Mouse (Mus musculus): ENCODE measurements around the gene Rbm18.
"Not testable (repeated sequence)": the region's sequence is repeated elsewhere in the genome, so short reads cannot be mapped to it uniquely, and the experiment has no call there.

Rbm18 gene

DNA sequence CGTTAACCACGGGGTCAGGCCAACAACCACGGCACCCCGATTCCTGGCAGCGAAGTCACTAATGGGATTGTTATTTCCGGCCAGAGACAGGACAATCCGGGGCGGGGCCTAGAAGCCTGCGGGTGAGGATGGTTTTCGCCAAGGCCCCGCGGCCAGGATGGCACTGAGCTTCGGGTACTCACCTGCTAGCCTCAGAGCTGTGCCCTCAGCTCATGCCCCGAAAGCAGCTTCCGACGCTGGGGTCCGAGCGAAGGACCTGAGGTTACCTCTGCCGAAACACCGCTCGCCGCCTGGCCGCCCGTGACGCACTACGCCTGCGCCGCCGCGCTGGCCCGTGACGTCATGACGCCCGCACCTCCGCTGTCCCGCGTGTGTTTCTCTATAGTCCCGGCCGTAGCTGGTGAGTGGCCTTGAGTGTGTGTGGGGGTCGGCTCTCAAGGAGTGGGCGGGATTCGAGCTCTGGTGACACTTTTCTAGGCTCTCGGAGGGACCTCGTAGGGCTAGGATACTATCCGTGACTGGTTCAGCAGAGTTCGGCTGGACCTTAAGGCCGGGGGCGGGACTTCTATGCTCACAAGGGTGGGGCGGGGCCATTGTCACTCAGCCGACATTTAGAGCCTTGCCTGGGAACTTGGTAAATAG is at the start of gene Rbm18, which contains the start of gene Mrrf:
Gene Rbm18 (minus strand): TSS at position 474 of the 642 bp plus-strand sequence.
Gene Mrrf (plus strand): TSS at position 90 of the 642 bp plus-strand sequence.
- peak; percentile 90 for DNase-seq (ENCODE audit: low spot score)

DNA sequence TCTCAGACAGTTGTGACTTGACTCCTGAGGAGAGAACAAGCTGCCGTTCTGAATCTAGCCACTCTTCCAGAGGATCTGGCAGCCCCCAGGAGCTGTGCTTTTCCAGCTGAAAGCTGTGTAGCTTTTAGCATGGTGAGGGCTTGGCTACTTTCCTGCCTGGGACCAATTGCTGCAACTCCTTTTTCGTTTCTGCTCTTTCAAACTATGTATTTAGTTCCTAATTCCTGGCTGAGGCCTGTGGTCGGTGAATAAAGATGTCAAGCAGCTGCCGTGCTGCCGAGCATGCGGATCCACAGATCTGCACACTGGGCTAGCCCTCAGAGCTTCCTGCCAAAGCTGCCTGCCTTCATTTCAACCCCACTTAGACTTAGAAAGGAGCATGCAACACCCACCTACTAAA is 48.3 kb upstream of the Rbm18 start:
- DNase-seq (ENCODE audit: low spot score) = no peak

DNA sequence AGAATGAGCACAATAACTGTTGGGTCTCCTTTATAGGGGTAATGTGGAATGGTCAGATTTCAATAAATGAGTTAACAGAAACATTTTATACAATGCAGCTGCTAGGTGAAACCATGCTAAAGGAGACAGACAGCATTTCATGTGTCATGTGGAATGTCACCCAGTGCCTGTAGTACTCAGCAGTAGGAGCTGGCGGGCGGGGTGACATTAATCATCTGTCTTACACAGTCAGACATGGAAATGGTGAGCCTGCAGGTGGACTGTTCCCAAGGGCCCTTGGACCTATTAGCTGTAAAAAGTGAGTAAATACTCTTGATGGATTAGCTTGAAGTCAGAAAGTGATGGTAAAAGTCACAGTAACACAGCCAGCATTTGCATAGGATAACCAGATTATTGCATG is 47.6 kb upstream of the Rbm18 start:
- no peak for DNase-seq (ENCODE audit: low spot score)

DNA sequence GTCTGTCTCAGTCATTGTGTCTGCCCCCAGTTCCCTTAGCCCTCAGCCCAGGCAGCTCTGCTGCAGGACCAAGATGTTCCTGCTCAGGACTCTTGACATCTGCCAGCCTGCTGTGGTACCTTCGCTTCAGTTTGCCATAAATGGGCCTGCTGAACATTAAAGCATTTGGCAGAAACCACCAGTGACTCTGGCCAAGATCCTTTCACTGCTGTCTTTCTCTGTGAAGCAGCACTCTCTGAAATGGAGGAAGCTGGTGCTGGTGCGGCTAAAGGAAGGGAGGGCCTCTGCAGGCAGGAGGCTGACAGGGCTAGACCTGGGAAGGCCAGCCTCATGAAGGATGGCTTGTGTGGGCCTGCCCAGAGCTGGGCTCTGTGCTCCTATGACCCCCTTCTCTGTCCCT is 46.7 kb upstream of the Rbm18 start:
- no peak for DNase-seq (ENCODE audit: low spot score)

DNA sequence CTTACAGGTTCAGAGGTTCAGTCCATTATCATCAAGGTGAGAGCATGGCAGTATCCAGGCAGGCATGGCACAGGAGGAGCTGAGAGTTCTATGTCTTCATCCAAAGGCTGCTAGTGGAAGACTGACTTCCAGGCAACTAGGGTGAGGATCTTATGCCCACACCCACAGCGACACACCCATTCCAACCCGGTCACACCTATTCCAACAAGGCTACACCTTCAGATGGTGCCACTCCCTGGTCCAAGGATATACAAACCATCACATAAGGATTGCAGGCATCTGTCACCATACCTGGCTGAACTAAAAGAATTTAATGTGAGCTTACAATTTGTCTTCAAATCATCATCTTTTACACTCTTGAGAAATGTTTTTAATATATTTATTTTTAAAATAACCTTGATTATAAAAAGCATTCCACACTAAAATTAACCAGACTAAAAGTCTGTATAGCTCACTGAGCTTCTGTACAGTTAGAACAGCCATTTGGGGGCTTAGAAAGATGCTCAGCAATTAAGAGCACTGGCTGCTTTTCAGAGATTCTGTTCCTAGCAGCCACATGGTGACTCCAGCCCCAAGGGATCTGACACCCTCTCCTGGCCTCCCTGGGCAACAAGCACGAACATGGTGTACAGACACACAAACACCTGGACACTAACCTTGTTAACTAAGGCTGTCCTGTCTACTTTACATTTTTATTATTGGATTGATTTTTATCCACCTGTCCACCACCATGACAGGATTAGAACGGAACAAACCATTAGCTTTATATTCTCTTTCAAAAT is 45.2 kb upstream of the Rbm18 start:
- not testable (repeated sequence) for DNase-seq (ENCODE audit: low spot score)

DNA sequence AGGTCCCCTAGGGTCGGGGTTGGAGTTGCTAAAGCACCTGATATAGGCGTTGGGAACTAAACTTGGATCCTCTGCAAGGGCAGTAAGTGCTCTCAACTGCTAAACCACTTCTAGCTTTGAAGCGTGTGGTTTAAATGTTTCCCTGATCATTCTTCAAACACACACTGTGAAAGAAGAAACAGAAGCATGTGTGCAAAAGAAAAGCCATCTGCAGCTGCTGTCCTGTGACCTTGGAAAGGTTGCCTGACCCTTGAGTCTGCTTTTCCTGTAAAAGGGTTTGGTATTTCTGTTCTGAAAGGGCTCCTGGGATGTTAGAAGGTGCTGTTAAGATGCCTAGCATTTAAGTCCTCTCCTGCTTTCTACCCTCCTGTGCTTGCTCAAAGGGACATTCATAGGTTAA is 42.9 kb upstream of the Rbm18 start:
- DNase-seq (ENCODE audit: low spot score) = no peak

DNA sequence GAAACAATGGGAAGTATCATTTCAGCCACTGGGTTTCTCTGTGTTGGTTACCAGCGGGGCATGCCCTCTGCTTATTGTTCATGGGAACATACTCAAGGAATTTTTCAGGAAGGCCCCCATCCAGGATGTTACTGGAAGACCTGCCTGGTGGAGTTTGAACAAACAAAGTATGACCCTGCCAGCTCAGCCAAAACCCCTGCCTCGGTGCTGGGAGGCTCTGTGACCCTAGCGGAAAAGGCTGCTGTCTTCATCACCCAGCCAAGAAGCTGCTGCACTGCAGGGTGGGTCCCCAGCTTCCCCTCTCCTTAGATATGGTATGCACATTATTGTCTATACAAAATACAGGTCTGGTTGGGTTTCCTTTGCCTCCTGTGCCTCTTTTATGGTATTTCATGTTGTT is 36.0 kb upstream of the Rbm18 start:
- DNase-seq (ENCODE audit: low spot score) = no peak

DNA sequence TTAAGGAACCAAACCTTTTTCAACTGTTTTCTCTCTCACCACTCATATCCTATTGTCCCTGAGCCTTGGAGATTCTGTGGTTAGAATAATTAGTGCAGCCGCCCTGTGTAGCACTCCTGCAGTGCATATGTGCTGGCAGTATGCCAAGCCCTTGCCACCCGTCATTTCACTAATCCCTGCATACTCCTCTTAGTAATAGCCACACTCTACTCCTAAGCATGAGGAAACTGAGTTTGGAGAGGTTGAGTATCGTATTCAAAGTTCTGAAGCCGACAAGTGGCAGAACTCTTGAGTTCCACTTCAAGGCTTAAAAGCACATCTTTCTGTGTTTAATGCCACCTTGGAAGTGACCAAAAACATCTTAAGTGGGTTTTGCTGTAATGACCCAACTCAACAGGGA is 35.6 kb upstream of the Rbm18 start:
- peak; percentile 25 for DNase-seq (ENCODE audit: low spot score)

DNA sequence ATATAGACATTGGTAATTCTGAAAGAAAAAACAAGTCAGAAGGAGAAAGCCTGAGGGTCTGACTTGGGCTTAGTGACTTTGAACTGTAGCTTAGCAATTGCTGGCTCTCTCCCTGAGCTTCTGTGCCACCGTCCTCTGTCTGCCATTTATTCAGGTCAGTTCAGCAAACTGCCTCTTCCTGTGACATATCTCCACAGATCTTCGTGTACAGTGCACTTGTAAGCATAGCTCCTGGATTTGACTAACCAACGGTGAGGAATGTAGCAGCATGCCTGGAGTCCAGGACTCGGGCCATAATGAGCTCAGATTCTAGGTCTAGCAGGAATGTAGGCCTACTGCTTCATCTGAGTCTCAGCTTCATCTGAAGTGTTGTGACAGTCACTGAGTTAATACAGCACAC is 32.6 kb upstream of the Rbm18 start:
- no peak for DNase-seq (ENCODE audit: low spot score)

DNA sequence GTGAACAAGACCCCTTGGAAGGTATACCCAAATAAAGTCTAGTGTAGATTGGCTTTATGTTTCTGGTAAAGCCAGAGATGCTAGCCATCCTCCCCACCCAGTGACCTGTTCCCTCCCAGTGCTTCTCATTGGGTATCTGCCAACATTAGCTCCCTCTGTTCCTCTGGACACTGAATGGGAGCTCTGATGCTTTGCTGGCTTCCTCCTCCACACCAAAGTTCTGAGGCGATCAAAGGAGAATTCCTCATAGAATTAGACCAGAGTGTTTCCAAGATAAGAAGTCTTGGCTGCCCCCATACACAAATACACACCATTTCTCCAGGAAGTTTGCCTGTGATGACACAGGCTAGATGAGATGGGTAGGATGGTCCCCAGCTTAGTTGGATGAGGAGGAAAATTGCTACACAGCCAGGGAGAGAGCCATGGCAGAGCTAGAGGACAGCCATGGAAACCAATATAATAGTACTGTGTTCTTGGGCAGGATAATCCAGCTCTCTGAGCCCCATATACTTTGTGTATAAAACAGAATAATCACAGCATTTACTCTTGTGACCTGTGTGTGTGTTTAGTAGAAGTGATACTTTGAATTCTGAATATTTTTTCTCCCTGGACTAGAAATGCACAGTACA is 31.5 kb upstream of the Rbm18 start:
- DNase-seq (ENCODE audit: low spot score) = no peak

DNA sequence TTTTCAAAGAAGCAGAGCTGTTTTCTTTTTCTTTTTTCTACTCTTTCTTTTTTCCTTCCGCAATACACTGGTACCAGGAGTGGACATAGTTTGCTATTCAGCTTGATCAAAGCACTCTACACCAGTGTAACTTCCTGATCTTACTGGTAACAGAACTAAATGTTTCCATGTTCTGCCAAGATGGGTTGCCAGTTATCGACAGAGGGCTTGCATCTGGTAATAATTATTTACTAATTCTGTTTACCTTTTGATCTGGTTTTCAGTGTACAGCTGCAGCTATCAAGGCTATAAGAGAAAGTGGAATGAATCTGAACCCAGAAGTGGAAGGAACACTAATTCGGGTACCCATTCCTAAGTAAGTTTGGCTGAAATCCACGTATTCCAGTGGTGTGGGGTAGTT is 22.8 kb upstream of the Rbm18 start:
- no peak for DNase-seq (ENCODE audit: low spot score)

DNA sequence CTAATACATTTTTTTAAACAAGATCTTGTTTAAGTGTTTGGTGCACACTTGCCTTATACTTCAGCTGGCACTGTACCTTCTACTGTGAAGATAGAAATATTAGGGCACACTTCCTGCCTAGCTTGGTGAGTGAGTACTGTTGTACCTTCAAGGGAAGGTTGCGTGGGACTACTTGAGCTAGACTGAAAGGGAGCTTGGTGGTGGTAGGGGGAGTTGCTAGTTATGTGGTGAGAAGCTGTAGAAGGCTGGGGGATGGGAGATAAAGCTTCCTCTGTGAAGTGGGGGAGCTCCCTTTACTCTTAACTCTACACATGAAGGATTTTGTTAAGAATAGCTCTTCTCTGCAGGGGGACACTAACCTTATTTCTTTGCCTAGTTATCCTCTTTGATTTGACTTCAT is 20.9 kb upstream of the Rbm18 start:
- no peak for DNase-seq (ENCODE audit: low spot score)

DNA sequence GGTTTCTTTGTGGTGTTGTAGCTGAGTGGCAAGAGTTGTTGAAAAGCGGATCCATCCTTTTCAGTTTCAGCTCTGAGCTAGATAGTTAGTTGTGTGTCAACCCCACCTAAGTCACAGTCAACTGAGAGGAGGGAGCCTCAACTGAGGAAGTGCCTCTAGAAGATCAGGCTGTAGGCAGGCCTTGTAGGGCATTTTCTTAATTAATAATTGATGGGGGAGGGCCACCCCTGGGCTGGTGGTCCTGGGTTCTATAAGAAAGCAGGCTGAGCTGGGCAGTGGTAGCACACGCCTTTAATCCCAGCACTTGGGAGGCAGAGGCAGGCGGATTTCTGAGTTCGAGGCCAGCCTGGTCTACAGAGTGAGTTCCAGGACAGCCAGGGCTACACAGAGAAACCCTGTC is 15.8 kb upstream of the Rbm18 start:
- not testable (repeated sequence) for DNase-seq (ENCODE audit: low spot score)

DNA sequence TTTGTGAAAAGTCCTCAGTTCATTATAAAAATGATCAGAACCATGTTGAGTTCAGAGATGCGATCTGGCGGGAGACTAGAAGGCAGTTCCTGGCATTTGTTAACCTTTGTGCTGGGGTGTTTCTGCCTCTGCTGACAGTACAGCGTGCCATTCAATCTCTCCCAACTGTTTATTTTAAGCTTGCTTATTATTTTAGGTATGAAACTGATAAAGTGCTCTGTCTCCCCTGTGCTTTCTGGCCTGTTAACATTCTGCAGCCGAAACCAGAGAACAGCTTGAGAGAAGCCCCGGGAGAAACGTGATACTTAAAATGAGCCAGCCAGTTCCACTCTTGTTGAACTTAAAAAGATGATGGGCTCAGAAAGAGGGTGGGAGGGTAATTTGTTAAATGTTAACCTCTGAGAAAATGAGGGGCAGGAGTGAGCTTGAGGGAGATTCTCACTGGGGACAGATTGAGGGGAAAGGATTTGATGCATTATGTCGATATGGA is 12.3 kb upstream of the Rbm18 start:
- no peak for DNase-seq (ENCODE audit: low spot score)

DNA sequence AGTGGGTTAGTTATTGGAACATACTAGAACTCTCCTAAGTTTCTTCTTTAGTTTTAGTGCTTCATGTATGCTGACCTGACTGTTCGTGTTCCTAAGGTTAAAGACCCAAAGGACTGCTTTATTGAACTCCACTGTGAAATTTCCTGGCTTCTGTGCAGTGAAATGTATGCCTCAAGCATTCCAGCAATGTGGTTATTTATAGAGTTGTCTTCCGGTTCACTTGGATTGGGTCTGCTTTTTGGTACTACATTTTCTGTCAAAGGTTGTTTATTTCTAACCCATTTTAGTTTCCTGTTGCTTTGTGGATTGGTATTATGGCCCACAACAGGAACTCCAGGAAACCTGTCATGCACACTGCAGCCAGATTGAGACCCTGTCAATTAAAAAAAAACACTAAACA is 2.5 kb upstream of the Rbm18 start:
- DNase-seq (ENCODE audit: low spot score) = no peak

DNA sequence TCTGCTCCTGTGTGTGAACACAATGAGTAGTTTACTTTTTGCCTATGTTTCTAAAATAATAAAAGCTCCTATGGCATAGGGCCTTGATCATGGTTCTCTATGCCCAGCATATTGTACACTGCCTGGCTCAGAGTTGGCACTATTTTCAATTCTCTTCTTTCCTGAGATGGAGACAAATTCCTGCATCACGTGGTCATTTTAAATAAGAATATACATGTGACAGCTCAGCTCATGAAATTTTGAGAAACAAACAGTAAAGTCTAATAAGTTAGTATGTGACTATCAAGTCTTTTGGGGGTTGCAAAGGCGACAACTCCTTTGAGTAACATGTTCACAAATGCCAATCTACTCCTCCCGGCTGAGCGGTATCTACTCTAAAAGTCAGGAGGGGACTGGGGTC is 686 bp downstream of the Rbm18 start:
- DNase-seq (ENCODE audit: low spot score) = peak; percentile 9

DNA sequence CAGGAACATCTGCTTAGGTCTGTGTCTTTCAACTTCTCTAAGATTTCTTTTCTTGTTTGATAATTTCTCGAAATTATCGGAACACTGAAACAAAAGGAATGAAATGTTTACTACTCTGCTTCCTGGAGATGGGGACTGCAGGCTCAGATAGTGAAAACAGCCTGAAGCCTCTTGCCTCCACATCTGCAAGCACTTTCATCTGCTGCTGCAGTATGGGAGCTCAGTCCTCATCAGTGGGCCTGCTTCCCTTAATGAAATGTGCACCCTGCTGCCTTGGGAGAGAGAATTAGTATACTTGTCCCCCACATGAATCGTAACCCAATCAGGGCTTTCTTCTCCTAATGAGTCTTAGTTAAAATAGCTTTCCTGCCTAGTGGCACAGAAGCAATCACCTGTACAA is 7.5 kb downstream of the Rbm18 start:
- no peak for DNase-seq (ENCODE audit: low spot score)

DNA sequence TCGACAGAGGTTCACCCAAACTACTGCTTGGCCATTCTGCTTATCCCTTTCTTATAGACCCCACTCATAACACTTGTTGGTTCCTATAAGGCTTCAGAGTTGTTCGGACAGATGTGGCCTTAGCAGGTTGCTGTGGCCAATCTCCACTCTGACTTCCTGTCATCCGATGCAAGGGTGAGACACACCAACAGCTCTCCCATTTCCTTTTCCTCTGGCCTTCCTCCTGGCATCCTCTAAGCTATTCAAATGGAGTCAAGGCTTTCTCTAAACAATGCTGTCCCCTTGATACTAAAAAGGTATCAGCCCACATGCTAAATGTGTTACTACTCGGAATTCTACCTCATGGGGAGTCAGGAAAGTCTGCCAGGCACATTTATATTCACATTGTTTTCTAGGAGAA is 8.6 kb downstream of the Rbm18 start:
- no peak for DNase-seq (ENCODE audit: low spot score)

DNA sequence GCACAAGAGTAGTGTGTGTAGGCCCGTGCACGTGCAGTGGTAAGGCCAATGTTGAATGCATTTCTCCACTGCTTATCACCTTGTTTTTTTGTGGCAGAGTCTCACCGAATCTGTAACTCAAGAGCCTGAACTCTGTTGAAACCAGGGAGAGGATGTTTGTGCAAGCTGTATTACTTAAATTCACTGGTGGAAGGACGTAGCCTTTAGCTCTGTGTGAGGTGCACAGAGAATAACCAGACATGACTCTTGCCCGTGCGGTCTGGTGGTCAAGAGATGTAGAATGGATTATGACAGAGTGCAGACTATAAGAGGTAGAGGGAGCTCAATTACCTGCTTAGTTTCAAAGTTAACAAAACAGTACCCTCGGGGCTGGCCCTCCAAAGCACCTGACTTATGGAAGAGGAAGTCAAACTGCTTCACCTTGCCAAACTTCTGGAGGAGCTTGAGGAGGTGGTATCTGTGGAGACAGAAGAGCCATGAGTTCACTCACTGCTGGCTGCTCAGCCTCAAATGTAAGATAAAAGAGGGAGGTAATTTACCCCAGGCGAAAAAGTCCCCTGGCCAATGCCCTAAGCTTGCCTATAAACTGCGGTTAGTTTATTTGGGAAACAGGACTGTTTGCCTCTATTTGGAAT is 9.7 kb downstream of the Rbm18 start:
- no peak for DNase-seq (ENCODE audit: low spot score)

DNA sequence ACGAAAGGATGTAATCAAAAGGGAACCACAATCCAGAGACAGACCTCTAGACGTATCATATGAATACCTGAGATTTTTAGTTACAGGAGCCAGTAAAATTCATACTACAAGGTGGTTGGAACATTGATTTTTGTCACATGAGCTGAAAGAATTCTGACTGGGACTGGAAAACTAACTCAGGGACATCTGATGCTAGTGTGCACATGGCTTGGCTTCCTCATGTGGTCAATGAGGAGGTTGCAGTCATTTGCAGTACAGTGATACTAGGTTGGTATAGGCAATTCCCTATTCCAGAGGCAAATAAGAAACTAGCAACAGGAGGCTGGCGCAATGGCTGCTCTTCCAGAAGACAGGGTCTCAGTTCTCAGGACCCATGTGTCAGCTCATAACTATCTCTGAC is 23.9 kb downstream of the Rbm18 start:
- no peak for DNase-seq (ENCODE audit: low spot score)

DNA sequence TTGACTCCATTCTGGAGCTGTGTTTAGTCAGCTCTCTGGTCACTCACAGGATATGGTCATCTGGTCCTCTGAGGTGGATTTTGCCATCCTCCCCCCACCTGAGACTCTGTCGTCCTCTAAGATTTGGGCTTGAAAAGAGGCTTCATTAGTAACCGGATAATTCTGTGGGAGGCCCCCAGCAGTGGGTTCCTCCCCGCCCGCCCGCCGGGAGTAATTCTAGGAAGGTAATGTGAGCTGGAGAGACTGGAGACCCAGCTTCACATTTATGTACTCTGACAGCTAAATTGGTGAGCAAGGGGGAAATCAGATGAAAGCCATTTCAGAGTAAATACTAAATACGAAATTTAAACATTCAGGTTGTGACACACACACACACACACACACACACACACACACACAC is 28.0 kb downstream of the Rbm18 start:
- no peak for DNase-seq (ENCODE audit: low spot score)

DNA sequence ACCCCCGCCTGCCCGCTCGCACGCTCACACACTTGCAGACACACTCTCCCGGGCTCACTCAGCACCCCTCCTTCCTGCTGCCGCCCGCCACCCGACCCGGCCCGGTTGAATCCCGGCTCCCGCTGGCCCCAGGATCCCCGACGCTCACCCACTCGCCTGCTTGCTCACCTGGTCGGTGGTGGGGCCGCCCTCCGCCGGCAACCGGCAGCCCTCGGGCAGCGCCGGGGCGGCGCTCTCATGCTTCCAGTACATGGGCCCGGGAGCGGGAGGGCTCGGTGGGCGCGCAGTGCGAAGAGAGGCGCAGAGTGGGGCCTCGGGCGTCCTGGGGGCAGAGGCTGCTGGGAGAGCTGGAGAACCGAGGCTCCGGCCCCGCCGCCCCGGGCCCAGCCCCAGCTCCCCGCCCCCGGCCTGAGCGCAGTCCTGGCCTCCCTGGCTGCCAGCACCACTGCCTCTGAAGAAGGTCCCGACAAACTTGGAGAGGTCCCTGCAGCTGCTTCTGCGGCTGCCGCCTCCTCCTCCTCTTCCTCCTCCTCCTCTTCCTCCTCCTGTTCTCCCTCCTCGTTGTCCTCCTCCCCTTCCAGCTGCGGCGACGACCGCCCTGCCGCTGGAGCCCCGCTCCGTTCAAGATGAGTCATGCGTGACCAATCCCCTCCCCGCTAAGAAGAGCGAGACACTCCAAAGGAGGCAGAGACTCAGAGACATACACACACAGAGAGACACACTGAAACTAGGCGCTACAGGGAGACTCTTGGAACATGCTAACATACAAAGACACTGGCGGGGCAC is 31.4 kb downstream of the Rbm18 start, which contains the start of gene Lhx6:
Gene Lhx6 (minus strand): TSS at position 453 of the 786 bp plus-strand sequence.
- peak; percentile 32 for DNase-seq (ENCODE audit: low spot score)

Measured in MN1 (cell line).